Mouse (Mus musculus): Measurements from ENCODE around the gene Mccc1.

DNA sequence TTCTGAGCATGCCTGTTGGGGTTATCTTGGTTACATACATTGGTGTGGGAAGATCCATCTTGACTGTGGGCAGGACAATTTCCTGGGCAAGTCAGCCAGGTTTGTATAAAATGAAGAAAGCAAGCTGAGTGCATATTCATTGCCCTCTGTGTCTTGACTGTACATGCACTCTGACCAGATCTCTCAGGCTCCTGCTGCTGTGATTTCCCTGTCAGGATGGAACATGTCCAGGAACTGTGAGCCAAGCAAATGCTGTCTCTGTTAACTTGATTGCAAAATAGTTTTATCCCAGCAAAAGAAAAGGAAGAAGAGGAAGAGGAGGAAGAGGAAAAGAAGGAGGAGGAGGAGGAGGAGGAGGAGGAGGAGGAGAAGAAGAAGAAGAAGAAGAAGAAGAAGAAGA lies 44.0 kb upstream of the Mccc1 start:
- no peak for TF ChIP-seq CTCF (IDR thresholded peaks at IDR 0.05; ENCODE audit: borderline replicate concordance, control insufficient read depth, extremely low read depth, insufficient read depth, low read length, poor library complexity)
- TF ChIP-seq POLR2A (IDR thresholded peaks at IDR 0.05; ENCODE audit: control insufficient read depth, extremely low read depth, insufficient read depth, low read length, poor library complexity): no peak

Measured in thymus, adult 2 months (tissue).